Mouse (Mus musculus) embryonic facial prominence, embryonic 14.5 days (tissue): ENCODE measurements around the gene Fchsd2. TPM values are rescaled to one million over a fixed set of nuclear protein-coding genes. Genes with fewer than 3 reads are reported as not detected.

ENCODE experiments used
- ATAC-seq: fragments of 200-750 bp; cut with Nextera tagmentation; 2 replicates; pipeline ENCODE4 v1.8.0; 2017; ENCODE audit warnings: low read depth, moderate number of reproducible peaks, moderate TSS enrichment
- DNase-seq: peaks from one replicate; pipeline ENCODE4 v3.0.0-alpha.2; 2015; ENCODE audit warnings: low spot score
- H3K27ac ChIP-seq: fragments of 300-500 bp; sonication (generic); replicated peaks from 2 replicates; pipeline ENCODE4 v1.5.1; 2014; ENCODE audit warnings: low read depth, mild to moderate bottlenecking, low read length, moderate library complexity
- H3K27me3 ChIP-seq: fragments of 300-500 bp; sonication (generic); replicated peaks from 2 replicates; pipeline ENCODE4 v1.6.1; 2014; ENCODE audit warnings: low read length; ENCODE audit not compliant: control insufficient read depth, insufficient read depth
- H3K36me3 ChIP-seq: fragments of 300-500 bp; sonication (generic); 2 replicates; pipeline ENCODE4 v1.6.1; 2014; ENCODE audit warnings: low read length, mixed read lengths; ENCODE audit not compliant: control insufficient read depth, insufficient read depth
- H3K4me1 ChIP-seq: fragments of 300-500 bp; sonication (generic); 2 replicates; pipeline ENCODE4 v1.6.1; 2014; ENCODE audit warnings: antibody characterized with exemption, low read length; ENCODE audit not compliant: control insufficient read depth, insufficient read depth
- H3K4me2 ChIP-seq: fragments of 300-500 bp; sonication (generic); 2 replicates; pipeline ENCODE4 v1.6.1; 2014; ENCODE audit warnings: low read depth, mild to moderate bottlenecking, low read length, moderate library complexity, mixed read lengths
- H3K4me3 ChIP-seq: fragments of 300-500 bp; sonication (generic); 2 replicates; pipeline ENCODE4 v1.5.1; 2014; ENCODE audit warnings: low read depth, mild to moderate bottlenecking, low read length
- H3K9ac ChIP-seq: fragments of 300-500 bp; sonication (generic); 2 replicates; pipeline ENCODE4 v1.6.1; 2014; ENCODE audit warnings: low read depth, mild to moderate bottlenecking, low read length, moderate library complexity, mixed read lengths
- H3K9me3 ChIP-seq: fragments of 300-500 bp; sonication (generic); 2 replicates; pipeline ENCODE4 v1.6.1; 2016; ENCODE audit warnings: low read length; ENCODE audit not compliant: control insufficient read depth
- whole genome bisulfite sequencing: fragments of 180-500 bp; shearing (Covaris S2); extraction: QIAGEN DNeasy Blood & Tissue Kit; methylation state at CpG from one replicate; pipeline ENCODE4 v1.1.7; 2014; 5-methylcytosine and 5-hydroxymethylcytosine counted together
- polyA plus RNA-seq: library from polyadenylated mRNA; unstranded; fragments of >200 nt; fragmentation: Nextera tagmentation; extraction: Ambion mirVana; gene quantifications from 2 replicates; pipeline ENCODE4 v1.2.1, GENCODE M21; 2014

The Fchsd2 gene
- polyA plus RNA-seq, 1 experiment from 2014 or later: 20.7 TPM

DNA sequence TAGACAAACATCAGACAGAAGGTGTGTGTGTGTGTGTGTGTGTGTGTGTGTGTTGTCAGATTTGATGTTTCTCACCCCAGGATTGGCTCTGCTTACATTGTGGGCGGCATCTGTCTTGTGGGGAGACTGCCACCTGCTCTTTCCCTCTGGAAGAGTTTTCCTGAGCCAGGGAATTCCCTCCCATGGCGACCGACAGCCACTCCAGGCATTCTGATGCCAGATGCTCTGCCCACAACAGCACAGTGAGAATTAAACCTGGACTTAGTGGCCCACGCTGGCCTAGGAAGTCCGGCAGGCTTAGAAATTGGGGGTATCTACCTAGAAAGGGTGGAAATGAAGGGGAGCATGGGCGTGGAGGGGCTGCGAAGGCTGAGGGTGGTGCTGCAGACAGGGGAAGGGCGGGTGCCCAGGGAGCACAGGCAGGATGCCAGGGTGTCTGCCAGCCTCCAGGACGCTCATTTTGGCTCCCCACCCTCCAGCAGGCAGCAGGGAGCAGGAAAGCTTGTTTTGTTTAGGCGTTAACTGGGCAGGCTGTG is 8.6 kb downstream of the Fchsd2 start:
- 48% methylated on average over 9 of the region's 10 CpGs for WGBS
- H3K9ac ChIP-seq: 0 out of 2 replicates have a peak overlapping the region, but pooled peaks have one; percentile 6
- no peaks in the 10 kb centered on the region; the same call in 1 of the 2 replicates for H3K4me1 ChIP-seq
- no peak overlapping the region; the same call in 1 of the 2 replicates for H3K27ac ChIP-seq
- peak; percentile 27 for DNase-seq
- H3K9me3 ChIP-seq: no peaks in the 10 kb centered on the region
- H3K4me3 ChIP-seq: no peak overlapping the region
- peak; percentile 47; the same call in 1 of the 2 replicates for ATAC-seq
- no peak overlapping the region for H3K4me2 ChIP-seq
- no peaks in the 10 kb centered on the region for H3K36me3 ChIP-seq
- H3K27me3 ChIP-seq: no peaks in the 10 kb centered on the region

DNA sequence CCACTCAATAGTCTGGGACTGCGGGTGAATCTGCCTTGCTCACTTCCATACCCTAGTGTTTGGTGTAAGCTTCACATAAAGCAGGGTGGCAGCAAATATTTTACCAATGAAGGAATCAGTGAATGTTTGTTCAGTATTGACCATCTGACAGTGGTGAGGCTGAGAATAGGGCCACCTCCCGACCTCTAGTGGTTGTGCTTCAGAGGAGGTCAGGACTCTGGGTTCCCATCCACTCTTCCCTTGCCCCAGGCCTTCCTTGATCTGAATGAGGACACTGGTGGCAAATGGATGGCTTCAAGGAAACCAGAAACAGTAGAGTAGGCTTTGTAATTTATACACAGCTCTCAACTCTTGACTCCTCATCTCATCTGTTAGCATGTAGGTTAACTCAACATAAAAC is 14.0 kb downstream of the Fchsd2 start:
- Histone ChIP-seq H3K9ac (no peak overlapping the region), H3K4me3 (no peak overlapping the region), H3K27ac (no peak overlapping the region), H3K9me3 (no peaks in the 10 kb centered on the region), H3K4me1 (peaks cover 13% of the 10 kb centered on the region), H3K27me3 (no peaks in the 10 kb centered on the region), H3K36me3 (peaks cover 11% of the 10 kb centered on the region), H3K4me2 (no peak overlapping the region)
- 59% methylated on average over 2 of the region's 2 CpGs for WGBS
- DNase-seq: no peak
- no peak for ATAC-seq

DNA sequence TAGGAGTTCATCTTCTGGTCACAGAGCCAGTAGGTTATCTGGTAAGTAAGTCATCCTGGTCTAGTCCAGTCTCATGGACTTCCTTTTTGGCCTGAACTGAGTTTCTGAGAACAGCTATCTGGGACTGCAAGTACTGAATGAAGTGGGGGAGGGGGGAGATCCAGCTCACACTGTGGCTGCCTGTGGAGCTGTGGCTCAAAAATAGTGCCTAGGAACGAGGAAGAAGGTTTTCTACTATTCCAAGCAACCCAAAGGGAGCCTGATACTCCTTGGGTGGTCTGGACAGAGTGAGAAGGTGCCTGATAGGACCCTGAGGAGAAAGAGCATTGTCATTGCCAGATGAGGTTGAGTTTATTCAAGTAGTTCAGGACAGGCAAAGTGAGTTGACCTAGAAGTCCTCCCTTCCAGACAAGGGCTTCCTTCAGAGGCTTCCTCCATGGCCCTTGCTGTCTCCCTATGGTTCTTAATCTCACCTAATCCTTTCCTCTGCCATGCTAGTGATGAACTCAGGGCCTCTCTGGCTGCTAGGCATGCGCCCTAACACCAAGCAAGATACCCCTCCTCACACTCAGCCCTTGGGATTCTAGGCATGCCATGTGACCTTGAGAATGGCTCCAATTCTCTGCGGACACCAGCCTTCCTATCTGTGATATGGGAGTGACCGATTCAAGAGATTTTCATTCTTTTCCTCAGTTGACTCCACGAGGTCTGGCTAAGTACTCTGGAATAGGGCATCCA is 14.6 kb downstream of the Fchsd2 start:
- no peaks in the 10 kb centered on the region for H3K27me3 ChIP-seq
- ATAC-seq (no peak), DNase-seq (no peak)
- no peaks in the 10 kb centered on the region for H3K9me3 ChIP-seq
- H3K27ac ChIP-seq: peak overlapping the region; percentile 98
- H3K4me1 ChIP-seq: peaks cover 13% of the 10 kb centered on the region
- H3K36me3 ChIP-seq: peaks cover 12% of the 10 kb centered on the region
- peak overlapping the region; percentile 89; the same call in 1 of the 2 replicates for H3K9ac ChIP-seq
- 32% methylated on average over 5 of the region's 5 CpGs for WGBS
- peak overlapping the region; percentile 85 for H3K4me3 ChIP-seq
- H3K4me2 ChIP-seq: peak overlapping the region; percentile 91

DNA sequence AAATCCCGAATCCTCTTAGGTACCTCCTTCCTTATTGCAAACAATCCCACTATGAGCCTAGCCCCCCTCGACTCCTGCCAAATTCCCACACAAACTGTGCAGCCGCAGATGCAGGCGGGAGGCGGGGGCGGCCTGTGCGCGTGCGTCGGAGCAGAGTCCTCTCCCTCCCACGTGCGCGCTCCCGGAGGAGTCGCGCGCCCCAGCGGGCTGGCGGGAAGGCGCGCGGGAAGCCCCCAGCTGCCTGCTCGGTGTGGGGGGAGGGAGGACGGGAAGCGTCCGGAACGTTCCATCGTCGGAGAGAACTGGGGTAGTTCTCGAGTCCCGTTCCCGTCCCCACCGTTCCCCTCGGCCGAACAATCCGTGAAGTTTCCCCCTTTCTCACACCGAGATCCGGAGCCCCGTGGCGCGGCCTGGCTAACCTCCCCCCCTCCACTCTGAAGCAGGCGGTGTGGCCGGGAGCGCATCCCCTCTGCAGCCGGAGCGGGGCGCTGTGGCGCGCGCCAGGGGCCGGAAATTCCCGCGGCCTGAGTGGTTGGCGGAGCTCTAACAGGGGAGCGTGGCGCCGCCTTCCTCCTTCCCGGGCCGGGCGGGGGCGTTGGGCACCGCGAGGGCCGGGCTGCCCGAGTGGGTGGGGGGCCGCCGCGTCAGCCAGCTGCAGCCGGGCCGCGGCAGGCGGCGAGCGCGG is 15.4 kb downstream of the Fchsd2 start:
- H3K4me2 ChIP-seq: peak overlapping the region; percentile 91
- peaks cover 18% of the 10 kb centered on the region for H3K36me3 ChIP-seq
- no peaks in the 10 kb centered on the region for H3K27me3 ChIP-seq
- peak overlapping the region; percentile 85 for H3K4me3 ChIP-seq
- WGBS: 0% methylated on average over 31 of the region's 75 CpGs
- ATAC-seq: peak; percentile 96
- H3K9me3 ChIP-seq: no peaks in the 10 kb centered on the region
- peak overlapping the region; percentile 89 for H3K9ac ChIP-seq
- peak; percentile 98 for DNase-seq
- peaks cover 13% of the 10 kb centered on the region for H3K4me1 ChIP-seq
- H3K27ac ChIP-seq: peak overlapping the region; percentile 98

DNA sequence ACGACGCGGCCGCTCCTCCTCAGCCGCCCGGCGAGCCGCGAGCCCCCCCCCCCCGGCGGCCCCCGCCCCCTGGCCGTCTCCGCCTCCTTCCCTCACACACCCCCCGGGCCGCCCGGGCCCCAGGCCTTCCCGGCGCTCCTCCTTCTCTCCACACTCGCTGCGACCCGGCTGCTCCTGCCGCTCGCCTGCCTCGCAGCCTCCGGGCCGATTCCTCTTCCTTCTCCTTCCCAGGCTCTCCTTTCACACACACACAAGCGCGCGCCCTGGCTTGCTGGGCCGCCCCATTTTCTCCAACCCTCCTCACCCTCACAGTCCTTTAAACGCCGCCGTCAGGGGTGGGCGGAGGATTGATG is 16.0 kb downstream of the Fchsd2 start:
- no peak; the same call in 1 of the 2 replicates for ATAC-seq

DNA sequence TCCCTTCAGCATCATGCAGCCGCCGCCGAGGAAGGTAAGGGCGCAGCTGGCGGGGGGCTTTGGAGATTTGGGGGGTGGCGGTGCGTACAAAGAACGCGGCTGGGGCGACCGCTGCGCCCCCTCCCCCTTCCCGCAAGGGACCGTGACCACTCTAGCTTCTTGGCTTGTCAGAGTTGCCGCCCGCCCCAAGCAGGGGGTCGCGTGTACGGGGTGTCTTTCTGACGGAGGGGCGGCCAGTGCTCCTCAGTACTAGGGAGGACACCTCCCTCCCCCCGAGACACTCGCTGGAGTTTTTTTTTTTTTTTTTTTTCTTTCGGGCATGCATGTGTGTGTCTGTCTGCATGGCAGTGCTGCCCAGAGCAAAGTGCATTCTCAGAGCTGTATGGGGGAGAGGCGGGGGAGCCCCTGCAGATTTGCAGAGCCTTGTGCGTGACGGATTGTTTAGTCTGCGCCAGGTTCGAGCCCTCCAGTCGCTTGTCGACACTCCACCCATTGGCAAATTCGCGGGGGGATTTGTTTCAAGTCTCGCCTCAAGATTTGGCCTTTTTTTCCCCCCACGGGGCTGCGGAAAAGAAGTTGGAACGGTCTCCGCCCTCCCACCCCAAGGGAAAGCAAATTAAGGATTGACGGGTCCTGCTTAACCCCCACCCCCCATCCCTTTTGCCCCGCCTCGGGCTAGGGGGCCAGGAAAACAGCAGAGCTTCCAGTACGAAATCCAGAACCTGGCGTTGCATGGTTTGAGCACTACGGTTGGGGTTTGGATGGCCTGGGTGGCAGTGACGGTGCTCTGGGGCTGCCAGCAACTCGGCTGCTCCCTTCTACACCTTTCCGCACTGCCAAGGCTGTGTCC is 16.6 kb downstream of the Fchsd2 start:
- WGBS: under 1% methylated on average over 33 of the region's 47 CpGs
- H3K27me3 ChIP-seq: no peaks in the 10 kb centered on the region
- peaks cover 26% of the 10 kb centered on the region for H3K36me3 ChIP-seq
- peak overlapping the region; percentile 89 for H3K9ac ChIP-seq
- H3K27ac ChIP-seq: peak overlapping the region; percentile 98
- no peaks in the 10 kb centered on the region for H3K9me3 ChIP-seq
- H3K4me2 ChIP-seq: peak overlapping the region; percentile 91
- H3K4me1 ChIP-seq: peaks cover 13% of the 10 kb centered on the region
- H3K4me3 ChIP-seq: peak overlapping the region; percentile 85
- peak; percentile 63 for DNase-seq
- peak; percentile 1 for ATAC-seq

More for the DNA sequence above, 16.0 kb downstream of the Fchsd2 start:
- WGBS: 3% methylated on average over 13 of the region's 35 CpGs
- H3K27me3 ChIP-seq: no peaks in the 10 kb centered on the region
- H3K36me3 ChIP-seq: peaks cover 22% of the 10 kb centered on the region
- H3K4me2 ChIP-seq: peak overlapping the region; percentile 91
- peak overlapping the region; percentile 85 for H3K4me3 ChIP-seq
- DNase-seq: no peak
- H3K27ac ChIP-seq: peak overlapping the region; percentile 98
- peaks cover 13% of the 10 kb centered on the region for H3K4me1 ChIP-seq
- peak overlapping the region; percentile 89 for H3K9ac ChIP-seq
- H3K9me3 ChIP-seq: no peaks in the 10 kb centered on the region

DNA sequence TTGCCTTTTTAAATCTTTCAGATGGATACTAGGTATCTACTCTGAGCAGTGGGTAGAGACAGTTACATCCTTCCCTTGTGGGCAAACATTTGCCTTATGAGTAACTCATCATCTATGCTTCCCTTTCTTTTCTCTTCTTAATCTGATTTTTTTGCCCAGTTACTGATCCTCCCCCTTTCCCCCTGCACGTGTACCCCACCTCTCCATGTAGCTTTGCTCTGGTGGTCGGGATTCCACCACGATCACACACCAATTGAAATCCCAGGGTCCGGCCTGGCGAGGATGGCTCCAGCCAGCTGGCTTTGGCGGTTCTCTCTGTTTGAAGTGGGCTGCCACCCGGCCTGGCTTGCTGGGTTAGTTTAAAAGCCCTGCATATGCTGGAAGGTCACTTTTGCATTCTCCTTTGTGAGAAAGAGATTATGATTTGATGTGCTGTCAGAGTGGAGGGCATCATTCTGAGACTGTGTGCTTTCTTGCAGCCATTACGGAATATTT is 17.2 kb downstream of the Fchsd2 start:
- Histone ChIP-seq H3K27ac (peak overlapping the region; percentile 98), H3K27me3 (no peaks in the 10 kb centered on the region), H3K4me1 (peaks cover 13% of the 10 kb centered on the region), H3K4me3 (peak overlapping the region; percentile 85), H3K36me3 (peaks cover 33% of the 10 kb centered on the region), H3K4me2 (peak overlapping the region; percentile 91), H3K9me3 (no peaks in the 10 kb centered on the region), H3K9ac (peak overlapping the region; percentile 89)
- ATAC-seq (no peak), DNase-seq (no peak)
- 9% methylated on average over 8 of the region's 8 CpGs for WGBS

DNA sequence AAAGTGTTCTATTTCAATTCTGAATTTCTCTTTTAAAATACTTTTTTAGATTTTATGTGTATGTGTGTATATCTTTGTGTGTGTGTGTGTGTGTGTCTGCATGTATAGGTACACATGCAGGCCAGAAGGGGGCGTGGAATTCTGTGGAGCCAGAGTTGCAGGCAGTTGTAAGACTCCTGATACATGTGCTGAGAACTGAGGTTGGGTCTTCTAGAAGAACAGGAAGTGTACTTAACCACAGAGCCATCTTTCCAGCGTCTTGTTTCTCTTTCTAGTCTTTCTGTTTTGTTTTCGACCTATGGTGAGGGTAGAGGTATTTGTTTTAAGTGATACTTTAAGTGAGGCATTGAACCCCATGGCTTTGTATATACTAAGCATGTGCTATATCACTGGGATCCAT is 20.7 kb downstream of the Fchsd2 start:
- Histone ChIP-seq H3K36me3 (peaks cover 67% of the 10 kb centered on the region), H3K9ac (no peak overlapping the region), H3K4me1 (peaks cover 7% of the 10 kb centered on the region), H3K27ac (no peak overlapping the region), H3K27me3 (no peaks in the 10 kb centered on the region), H3K4me3 (no peak overlapping the region), H3K9me3 (no peaks in the 10 kb centered on the region), H3K4me2 (no peak overlapping the region)
- ATAC-seq (no peak), DNase-seq (no peak)
- 89% methylated on average over 3 of the region's 3 CpGs for WGBS
